Mouse (Mus musculus): ENCODE measurements at regions not wholly inside any gene's neighbourhood (a gene's known extent, or its start where the extent isn't known, plus 50 kb on each side); places are given as distances from the start of the nearest gene placed in this dataset.

- Histone ChIP-seq H3K4me3 (ENCODE audit: insufficient read depth, low read depth, low read length) (no peak overlapping the region), H3K27ac (ENCODE audit: insufficient read depth, low read depth, low read length) (no peak overlapping the region), H3K4me1 (ENCODE audit: control insufficient read depth, insufficient read depth, low read length) (no peaks in the 10 kb centered on the region)
- no peak for TF ChIP-seq CTCF (IDR thresholded peaks at IDR 0.05; ENCODE audit: insufficient read depth, low read depth, low read length)
- TF ChIP-seq POLR2A (IDR thresholded peaks at IDR 0.05; ENCODE audit: insufficient read depth, low read depth, low read length) = no peak
- 72% methylated on average over 5 of the region's 5 CpGs for WGBS
Measured at GRCm38 (mm10) chr13:39898412-39898979, 462.8 kb downstream of the Ofcc1 start.

DNA sequence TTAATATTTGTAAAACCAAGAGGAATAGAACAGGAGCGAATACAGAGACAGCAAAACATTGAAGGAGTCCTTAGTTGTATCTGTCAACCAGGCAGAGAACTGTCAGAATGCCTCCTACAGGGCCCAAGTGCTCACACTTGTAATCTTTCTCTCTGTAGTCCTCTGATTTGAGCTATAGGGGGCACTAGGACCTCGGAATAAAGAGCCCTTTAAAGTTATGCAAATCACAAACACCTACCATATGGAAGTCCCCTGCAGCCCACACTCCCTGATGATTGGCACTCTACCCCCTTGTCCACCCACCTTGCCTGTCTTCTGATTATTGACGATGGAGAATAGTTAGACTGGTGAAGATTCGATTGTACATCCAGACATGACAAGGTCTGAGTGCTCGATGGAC, 467.1 kb downstream of the Ofcc1 start:
- H3K4me1 ChIP-seq (ENCODE audit: control insufficient read depth, insufficient read depth, low read length) = no peaks in the 10 kb centered on the region
- 75% methylated on average over 5 of the region's 5 CpGs for WGBS
- no peak overlapping the region for H3K4me3 ChIP-seq (ENCODE audit: insufficient read depth, low read depth, low read length)
- TF ChIP-seq POLR2A (IDR thresholded peaks at IDR 0.05; ENCODE audit: insufficient read depth, low read depth, low read length) (no peak), CTCF (IDR thresholded peaks at IDR 0.05; ENCODE audit: insufficient read depth, low read depth, low read length) (no peak)
- H3K27ac ChIP-seq (ENCODE audit: insufficient read depth, low read depth, low read length) = no peak overlapping the region

GRCm38 (mm10) chr13:39881066-39881465, 480.2 kb downstream of the Ofcc1 start:
- no peak for TF ChIP-seq CTCF (IDR thresholded peaks at IDR 0.05; ENCODE audit: insufficient read depth, low read depth, low read length)
- TF ChIP-seq POLR2A (IDR thresholded peaks at IDR 0.05; ENCODE audit: insufficient read depth, low read depth, low read length) = no peak
- H3K4me3 ChIP-seq (ENCODE audit: insufficient read depth, low read depth, low read length) = no peak overlapping the region
- WGBS = 88% methylated on average over 7 of the region's 7 CpGs
- no peak overlapping the region for H3K27ac ChIP-seq (ENCODE audit: insufficient read depth, low read depth, low read length)
- no peaks in the 10 kb centered on the region for H3K4me1 ChIP-seq (ENCODE audit: control insufficient read depth, insufficient read depth, low read length)

DNA sequence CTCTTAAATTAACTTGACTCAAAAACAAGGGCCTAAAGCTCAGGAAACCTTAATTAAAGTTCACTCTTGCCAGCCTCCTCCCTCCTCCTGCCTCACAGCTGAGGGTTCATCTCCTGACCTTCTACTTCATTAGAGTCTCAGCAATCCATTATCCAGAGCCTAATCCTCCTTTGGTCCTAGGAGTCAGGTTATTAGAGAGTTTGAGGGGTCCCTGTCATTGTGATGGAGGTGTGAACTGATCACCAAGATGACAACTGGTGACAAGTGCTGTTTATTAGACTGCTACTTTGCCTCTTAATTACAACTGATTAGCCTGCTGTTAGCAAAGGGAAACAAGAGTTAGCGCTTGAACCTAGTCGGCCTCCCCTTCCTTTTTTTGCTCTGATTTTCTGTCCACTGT, 481.1 kb downstream of the Ofcc1 start:
- Histone ChIP-seq H3K4me3 (ENCODE audit: insufficient read depth, low read depth, low read length) (no peak overlapping the region), H3K4me1 (ENCODE audit: control insufficient read depth, insufficient read depth, low read length) (no peaks in the 10 kb centered on the region), H3K27ac (ENCODE audit: insufficient read depth, low read depth, low read length) (no peak overlapping the region)
- TF ChIP-seq POLR2A (IDR thresholded peaks at IDR 0.05; ENCODE audit: insufficient read depth, low read depth, low read length) = no peak
- no peak for TF ChIP-seq CTCF (IDR thresholded peaks at IDR 0.05; ENCODE audit: insufficient read depth, low read depth, low read length)
- WGBS = 73% methylated on average over 2 of the region's 2 CpGs

DNA sequence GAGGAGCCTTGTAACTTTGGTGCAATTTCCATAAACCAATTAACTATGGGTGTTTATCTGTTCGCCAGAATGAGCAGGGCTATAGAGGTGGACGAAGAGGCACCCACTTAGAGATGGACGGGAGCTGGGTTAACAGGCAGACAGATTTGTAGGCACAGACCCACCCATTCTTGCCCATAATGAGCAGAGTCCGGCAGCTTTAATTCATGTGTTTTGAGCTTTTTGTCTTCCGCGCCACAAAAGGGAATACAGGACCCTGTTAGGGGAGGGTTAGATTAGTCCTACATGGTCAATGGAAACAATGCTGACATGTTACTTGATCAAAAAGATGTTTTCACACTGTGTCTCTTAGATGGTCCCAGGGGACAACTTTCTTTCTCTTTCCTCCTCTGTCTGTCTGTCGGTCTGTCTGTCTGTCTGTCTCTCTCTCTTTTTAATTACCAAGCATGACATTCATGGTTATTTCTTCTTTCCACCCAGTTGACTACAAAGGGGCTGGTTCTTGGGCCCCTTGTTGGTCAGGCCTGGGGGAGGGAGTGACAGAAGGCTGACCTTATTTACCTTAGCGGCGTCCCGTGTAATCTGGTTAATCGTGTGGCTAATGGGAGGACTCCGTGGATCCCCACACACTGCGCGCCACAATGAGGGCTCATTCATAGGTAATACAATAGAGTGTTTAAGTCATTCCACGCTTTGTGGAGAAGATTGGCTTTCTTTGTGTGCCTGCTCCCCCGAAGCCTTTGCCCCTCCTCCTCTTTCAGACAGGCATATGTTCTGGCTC, 483.7 kb downstream of the Ofcc1 start:
- WGBS = 19% methylated on average over 16 of the region's 16 CpGs
- TF ChIP-seq POLR2A (IDR thresholded peaks at IDR 0.05; ENCODE audit: insufficient read depth, low read depth, low read length) = no peak
- no peak for TF ChIP-seq CTCF (IDR thresholded peaks at IDR 0.05; ENCODE audit: insufficient read depth, low read depth, low read length)
- Histone ChIP-seq H3K4me1 (ENCODE audit: control insufficient read depth, insufficient read depth, low read length) (no peaks in the 10 kb centered on the region), H3K4me3 (ENCODE audit: insufficient read depth, low read depth, low read length) (no peak overlapping the region), H3K27ac (ENCODE audit: insufficient read depth, low read depth, low read length) (no peak overlapping the region)

DNA sequence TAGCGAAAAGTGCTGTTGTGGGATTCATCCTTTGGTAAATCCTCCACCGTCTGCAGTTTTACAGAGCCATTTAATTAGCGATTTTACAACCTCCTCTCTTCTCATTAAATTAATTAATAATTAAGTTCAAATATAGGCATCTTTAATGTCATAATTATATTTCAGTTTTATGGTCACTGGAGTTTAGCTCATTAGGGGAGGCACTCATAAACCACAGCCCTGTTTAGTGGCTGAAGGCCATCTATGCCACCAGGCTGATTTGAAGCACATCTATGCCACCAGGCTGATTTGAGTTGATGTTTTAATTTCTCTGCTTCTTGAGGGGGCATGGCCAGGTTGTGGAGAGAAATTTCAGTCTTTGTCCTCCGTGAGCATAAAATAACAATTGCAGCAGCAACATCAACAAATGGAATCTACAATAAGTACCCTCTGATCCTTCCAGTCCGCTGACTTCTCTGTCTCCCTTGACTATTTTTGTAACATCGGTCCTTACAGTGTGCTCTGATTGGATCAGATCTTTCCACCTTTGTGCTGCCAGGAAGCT, 508.9 kb downstream of the Ofcc1 start:
- no peaks in the 10 kb centered on the region for H3K4me1 ChIP-seq (ENCODE audit: control insufficient read depth, insufficient read depth, low read length)
- WGBS = 80% methylated on average over 6 of the region's 6 CpGs
- TF ChIP-seq CTCF (IDR thresholded peaks at IDR 0.05; ENCODE audit: insufficient read depth, low read depth, low read length) (no peak), POLR2A (IDR thresholded peaks at IDR 0.05; ENCODE audit: insufficient read depth, low read depth, low read length) (no peak)
- no peak overlapping the region for H3K4me3 ChIP-seq (ENCODE audit: insufficient read depth, low read depth, low read length)
- H3K27ac ChIP-seq (ENCODE audit: insufficient read depth, low read depth, low read length) = no peak overlapping the region

DNA sequence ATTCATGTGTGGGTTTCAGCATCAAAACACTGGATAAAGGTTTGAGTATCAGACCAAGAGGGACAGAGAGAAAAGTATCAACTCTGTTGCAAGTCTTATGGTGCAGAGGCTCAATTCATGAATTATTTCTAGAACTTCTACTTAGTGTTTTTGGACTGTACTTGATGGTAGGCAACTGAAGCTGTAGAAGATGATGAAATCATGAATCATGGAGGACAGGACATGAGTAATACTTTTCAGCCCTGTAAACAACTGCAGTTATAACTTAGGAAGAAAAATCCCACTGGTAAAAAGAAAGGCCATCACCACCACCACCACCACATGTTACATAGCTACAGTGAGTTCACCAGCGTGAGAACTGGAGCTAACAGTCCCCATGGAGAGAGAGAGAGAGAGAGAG, 511.9 kb downstream of the Ofcc1 start:
- Histone ChIP-seq H3K27ac (ENCODE audit: insufficient read depth, low read depth, low read length) (no peak overlapping the region), H3K4me3 (ENCODE audit: insufficient read depth, low read depth, low read length) (no peak overlapping the region), H3K4me1 (ENCODE audit: control insufficient read depth, insufficient read depth, low read length) (no peaks in the 10 kb centered on the region)
- TF ChIP-seq CTCF (IDR thresholded peaks at IDR 0.05; ENCODE audit: insufficient read depth, low read depth, low read length) (no peak), POLR2A (IDR thresholded peaks at IDR 0.05; ENCODE audit: insufficient read depth, low read depth, low read length) (no peak)
- 94% methylated on average over 1 of the region's 1 CpGs for WGBS

DNA sequence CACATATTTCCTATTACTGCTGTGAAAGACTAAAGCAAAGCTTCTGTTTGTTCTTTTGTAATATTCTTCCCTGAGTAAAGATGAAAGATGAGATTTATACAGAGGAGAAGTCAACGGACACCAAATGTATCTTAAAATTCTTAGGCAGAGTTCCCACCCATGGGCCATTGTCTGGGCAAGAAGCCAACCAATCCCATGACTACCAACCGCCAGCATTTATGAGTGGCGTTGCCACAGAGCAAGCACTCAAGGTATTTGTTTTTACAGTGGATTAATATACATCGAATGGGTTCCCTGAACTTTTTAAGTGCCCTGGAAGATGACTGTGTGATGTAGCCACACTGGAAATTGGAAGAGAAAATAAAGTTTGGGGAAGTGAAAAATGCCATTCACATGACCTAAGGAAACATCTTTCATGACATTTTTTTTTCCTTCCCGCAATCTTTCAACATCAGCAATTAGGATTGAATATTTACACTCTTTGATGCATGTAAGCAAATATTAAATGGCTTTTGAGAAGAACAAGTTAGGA, 525.1 kb downstream of the Ofcc1 start:
- WGBS = 66% methylated on average over 5 of the region's 5 CpGs
- Histone ChIP-seq H3K4me3 (ENCODE audit: insufficient read depth, low read depth, low read length) (no peak overlapping the region), H3K4me1 (ENCODE audit: control insufficient read depth, insufficient read depth, low read length) (no peaks in the 10 kb centered on the region), H3K27ac (ENCODE audit: insufficient read depth, low read depth, low read length) (no peak overlapping the region)
- TF ChIP-seq CTCF (IDR thresholded peaks at IDR 0.05; ENCODE audit: insufficient read depth, low read depth, low read length) (no peak), POLR2A (IDR thresholded peaks at IDR 0.05; ENCODE audit: insufficient read depth, low read depth, low read length) (no peak)

- Histone ChIP-seq H3K4me1 (ENCODE audit: control insufficient read depth, insufficient read depth, low read length) (no peaks in the 10 kb centered on the region), H3K4me3 (ENCODE audit: insufficient read depth, low read depth, low read length) (no peak overlapping the region), H3K27ac (ENCODE audit: insufficient read depth, low read depth, low read length) (no peak overlapping the region)
- TF ChIP-seq POLR2A (IDR thresholded peaks at IDR 0.05; ENCODE audit: insufficient read depth, low read depth, low read length) (no peak), CTCF (IDR thresholded peaks at IDR 0.05; ENCODE audit: insufficient read depth, low read depth, low read length) (no peak)
- 52% methylated on average over 5 of the region's 5 CpGs for WGBS
Measured at GRCm38 (mm10) chr13:39835302-39835701, 525.9 kb downstream of the Ofcc1 start.
